Mouse (Mus musculus) frontal cortex, adult (tissue): Measurements from ENCODE around the gene Ctnna3.
A peak's percentile ranks its signal among the peaks of the same experiment; 100 is the strongest.
"Not testable (repeated sequence)": the region's sequence is repeated elsewhere in the genome, so short reads cannot be mapped to it uniquely, and the experiment has no call there.

Source experiments
- ATAC-seq: cut with Nextera tagmentation; 2 replicates; pipeline ENCODE4 v1.9.2; 2017; ENCODE audit warnings: mild to moderate bottlenecking, moderate library complexity, mixed read lengths; ENCODE audit not compliant: low TSS enrichment

The Ctnna3 gene

GRCm38 (mm10) chr10:63424475-63424814 lies 5.5 kb upstream of the Ctnna3 start:
- no peak for ATAC-seq

GRCm38 (mm10) chr10:63427146-63427545 lies 2.8 kb upstream of the Ctnna3 start:
- no peak for ATAC-seq

- ATAC-seq = peak; percentile 41
Observed at GRCm38 (mm10) chr10:63428243-63429022, 1.5 kb upstream of the Ctnna3 start.

- ATAC-seq = no peak
Observed at GRCm38 (mm10) chr10:63429023-63429340, 916 bp upstream of the Ctnna3 start.

DNA sequence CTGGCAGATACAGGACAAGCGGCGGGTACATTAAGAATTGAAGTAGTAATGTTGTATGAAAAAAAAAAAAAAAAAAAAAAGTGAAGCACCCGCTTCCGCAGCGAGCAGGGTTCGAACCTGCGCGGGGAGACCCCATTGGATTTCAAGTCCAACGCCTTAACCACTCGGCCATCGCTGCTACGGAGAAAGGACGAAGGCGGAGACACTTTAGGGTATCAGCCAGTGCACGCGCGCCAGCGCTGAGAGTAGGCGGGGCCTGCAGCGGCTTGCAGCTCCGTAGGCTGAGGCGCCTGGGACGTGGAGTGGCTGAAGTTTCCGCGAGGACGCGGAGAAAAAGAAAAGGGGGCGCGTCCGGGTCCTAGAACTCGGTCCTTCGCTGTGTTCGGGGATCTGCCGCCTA lies 518 bp upstream of the Ctnna3 start:
- ATAC-seq = peak; percentile 78

DNA sequence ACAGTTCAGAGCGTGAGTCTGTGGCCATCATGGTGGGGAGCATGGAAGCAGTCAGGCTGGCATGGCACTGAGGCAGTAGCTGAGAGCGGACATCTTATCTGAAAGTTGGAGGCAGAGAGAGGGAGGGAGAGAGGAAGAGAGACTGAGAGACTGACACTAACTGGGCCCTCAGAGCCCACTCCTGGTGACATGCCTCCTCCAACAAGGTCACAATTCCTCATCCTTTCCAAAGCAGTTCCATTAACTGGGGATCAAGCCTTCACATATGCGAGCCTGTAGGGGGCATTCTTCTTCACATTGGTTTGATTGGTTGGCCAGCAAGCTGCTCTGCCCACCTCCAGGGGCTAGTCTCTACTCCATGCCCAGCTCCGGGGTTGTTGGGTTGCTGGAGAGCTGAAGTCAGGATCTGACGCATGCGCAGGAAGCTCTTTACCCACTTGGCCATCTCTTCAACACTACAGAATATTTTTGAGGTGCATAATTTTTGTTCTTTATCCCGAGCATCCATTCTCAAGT lies 1.4 kb downstream of the Ctnna3 start:
- no peak for ATAC-seq

DNA sequence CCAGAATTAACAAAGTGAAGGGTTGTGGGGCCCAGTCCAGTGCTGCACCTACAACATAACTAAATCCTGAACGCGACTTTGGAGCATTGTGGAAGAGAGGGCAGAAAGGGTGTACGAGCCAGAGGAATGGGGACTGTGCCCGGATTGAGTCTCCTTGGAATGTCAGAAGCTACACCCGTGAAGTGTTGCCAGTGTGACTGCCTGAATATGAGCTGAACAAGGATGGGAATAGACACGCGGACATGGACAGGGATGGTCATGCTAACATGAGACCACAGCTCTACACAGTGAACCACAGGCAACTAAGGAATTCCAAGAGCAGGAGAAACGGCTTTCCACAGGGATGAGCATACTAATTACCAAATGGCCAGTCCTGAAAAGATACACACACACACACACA lies 2.2 kb downstream of the Ctnna3 start:
- ATAC-seq = no peak

DNA sequence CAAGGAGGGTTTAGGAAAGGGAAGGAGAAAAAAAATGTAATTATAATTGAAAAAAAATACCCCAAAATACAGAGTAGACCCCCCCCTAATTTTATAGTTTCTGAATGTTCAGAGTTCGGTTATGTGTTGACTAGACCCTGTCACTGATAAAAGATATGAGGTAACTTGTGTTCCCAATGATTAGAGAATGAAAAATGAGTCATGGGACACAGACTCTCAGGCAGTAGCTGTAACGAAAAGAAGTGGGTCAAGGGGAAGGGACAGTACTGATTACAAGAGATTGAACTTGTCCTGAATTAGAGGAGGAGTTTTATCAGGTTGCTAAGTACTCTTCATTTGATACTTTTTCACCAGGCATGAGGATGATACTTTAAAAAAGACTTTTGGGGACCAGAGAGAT lies 3.0 kb downstream of the Ctnna3 start:
- no peak for ATAC-seq

DNA sequence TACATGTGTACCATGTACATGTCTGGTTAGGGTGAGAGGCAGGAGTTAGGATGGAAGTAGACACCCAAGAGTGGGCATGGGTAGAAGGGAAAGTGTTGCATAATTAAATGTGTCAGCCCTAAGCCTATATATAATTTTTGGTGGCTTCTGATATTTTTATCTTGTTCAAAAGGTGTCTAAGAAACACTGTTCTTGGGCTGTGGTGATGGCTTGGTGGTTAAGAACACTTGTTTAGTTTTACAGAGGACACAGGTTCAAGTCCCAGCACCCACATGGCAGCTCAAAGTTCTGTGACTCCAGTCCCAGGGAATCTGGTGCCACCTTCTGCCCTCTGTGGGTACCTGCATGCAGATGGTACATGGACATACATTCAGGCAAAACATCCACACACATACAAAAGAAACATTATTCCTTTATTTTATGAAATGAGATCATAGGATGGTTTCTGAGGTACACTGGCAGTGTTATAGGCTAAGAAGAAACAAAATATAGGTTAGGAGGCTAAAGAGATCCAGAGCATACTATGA lies 8.9 kb downstream of the Ctnna3 start:
- no peak for ATAC-seq

GRCm38 (mm10) chr10:63439694-63440228 lies 9.9 kb downstream of the Ctnna3 start:
- no peak for ATAC-seq

- not testable (repeated sequence) for ATAC-seq
Observed at GRCm38 (mm10) chr10:63444602-63445387, 14.9 kb downstream of the Ctnna3 start.

DNA sequence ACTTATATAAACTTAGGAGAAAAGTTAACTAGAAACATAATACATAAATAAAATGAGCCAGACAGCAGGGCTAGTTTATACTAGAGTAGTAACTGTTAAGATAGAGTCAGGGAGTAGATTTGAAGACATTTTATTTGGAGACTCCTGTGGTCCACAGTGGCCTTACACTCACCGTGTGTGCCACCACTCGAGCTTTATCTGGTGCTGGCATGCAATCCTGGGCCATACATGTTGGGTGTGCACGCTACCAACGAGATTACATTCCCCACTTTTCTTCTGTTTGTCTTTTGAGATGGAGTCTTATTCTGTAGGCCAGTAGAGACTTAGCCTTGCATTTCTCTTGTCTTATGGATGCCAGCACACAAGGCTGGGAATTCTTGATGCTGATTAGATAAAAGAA lies 24.0 kb downstream of the Ctnna3 start:
- ATAC-seq = no peak

GRCm38 (mm10) chr10:63455110-63455878 lies 25.4 kb downstream of the Ctnna3 start:
- 0 out of 2 replicates have a peak, but pooled peaks have one; percentile 34 for ATAC-seq

DNA sequence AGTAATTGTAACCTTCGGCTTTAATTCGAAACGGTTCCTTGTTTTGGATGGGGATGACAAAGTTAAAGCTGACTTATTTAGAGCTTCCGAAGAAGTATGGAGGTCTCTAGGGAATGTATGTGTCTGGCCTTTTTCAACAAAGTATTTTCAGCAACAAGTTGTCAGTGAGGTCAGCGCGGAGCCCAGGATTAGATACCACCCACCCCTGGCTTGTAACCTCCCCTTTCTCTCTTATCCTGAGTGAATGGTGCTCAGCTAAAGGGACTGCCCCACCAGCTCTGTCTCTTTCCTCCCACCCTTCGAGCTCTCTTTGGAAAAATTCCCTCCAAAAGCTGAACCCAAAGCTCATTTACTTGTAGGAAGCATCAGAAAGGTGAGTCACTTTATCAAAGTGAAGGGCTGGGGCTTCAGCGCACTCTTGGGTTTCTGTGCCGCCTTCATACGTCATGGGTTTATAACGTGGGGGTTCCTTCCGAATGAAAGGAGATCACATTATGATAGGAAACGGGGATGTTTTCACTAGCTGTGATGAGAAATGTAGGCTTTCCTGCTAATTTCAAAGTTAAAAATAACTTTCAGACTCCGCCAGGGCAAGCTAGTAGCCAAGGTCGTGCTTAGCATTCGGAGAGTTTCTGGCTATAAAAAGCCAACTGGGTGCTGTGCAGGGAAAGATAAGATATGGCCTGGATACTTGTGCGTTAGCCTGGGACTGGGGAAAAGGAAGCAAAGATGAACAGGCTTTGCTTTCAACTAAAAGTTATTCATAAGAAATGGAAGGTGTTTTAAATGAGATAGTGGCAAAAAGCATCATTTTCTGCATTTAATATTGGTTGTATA lies 27.6 kb downstream of the Ctnna3 start:
- 0 out of 2 replicates have a peak, but pooled peaks have one; percentile 29 for ATAC-seq

GRCm38 (mm10) chr10:63460935-63461334 lies 31.0 kb downstream of the Ctnna3 start:
- no peak for ATAC-seq

GRCm38 (mm10) chr10:63472473-63472872 lies 42.6 kb downstream of the Ctnna3 start:
- ATAC-seq = no peak

- ATAC-seq = peak; percentile 91
Observed at GRCm38 (mm10) chr10:63476167-63476647, 46.3 kb downstream of the Ctnna3 start.

GRCm38 (mm10) chr10:63478946-63479345 lies 49.0 kb downstream of the Ctnna3 start:
- ATAC-seq = no peak

DNA sequence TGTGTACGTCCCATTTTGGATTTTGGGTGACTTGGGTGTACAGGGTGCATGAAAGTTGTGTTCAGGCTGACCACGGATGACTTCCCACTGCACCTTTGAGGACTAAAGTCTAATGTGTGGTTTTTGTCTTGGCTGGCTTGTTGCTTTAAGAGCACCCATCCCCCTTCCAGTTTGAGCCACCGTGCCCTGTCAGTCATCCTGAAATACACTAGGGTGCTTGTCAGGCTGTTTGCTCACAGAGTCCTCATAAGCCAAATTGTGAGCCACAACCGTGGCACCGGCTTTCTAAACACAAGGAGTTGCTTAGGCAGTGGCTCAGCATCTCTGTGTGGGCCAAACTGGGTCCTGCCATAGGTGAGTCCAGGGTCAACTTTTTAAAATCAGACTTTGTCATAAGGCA lies 50.2 kb downstream of the Ctnna3 start:
- ATAC-seq = no peak

- no peak for ATAC-seq
Observed at GRCm38 (mm10) chr10:63488346-63488745, 58.4 kb downstream of the Ctnna3 start.

GRCm38 (mm10) chr10:63523956-63524355 lies 94.1 kb downstream of the Ctnna3 start:
- ATAC-seq = no peak
